Mouse (Mus musculus) 3134 (cell line): ENCODE measurements around the gene Tbc1d22a.
"Not testable (repeated sequence)": the region's sequence is repeated elsewhere in the genome, so short reads cannot be mapped to it uniquely, and the experiment has no call there.

Experiments used
- DNase-seq: peaks from one replicate; pipeline ENCODE4 v3.0.0-alpha.2; 2011; ENCODE audit warnings: low spot score; ENCODE audit not compliant: insufficient read length; ENCODE audit errors: extremely low read depth

The Tbc1d22a gene

DNA sequence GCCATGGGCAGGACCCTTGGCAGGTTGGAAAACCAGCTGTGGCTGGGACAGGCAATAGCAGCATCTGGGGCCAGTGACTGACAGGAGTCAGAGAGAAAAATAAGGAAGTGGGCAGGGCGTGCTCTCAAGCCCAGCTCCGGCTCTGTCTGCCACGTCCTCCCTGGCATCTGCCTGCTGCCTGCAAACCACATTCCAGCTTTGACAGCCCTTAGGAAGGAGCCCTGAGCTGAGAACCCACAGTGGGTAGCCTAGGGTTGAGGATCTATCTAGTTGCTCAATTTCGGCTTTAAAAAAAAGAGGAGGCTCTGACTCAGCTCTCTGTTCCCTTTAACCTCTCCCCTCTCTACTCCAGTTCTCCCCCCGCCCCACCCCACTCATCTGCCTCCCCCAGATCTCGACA, 11.6 kb upstream of the Tbc1d22a start:
- DNase-seq, result peak; percentile 72

DNA sequence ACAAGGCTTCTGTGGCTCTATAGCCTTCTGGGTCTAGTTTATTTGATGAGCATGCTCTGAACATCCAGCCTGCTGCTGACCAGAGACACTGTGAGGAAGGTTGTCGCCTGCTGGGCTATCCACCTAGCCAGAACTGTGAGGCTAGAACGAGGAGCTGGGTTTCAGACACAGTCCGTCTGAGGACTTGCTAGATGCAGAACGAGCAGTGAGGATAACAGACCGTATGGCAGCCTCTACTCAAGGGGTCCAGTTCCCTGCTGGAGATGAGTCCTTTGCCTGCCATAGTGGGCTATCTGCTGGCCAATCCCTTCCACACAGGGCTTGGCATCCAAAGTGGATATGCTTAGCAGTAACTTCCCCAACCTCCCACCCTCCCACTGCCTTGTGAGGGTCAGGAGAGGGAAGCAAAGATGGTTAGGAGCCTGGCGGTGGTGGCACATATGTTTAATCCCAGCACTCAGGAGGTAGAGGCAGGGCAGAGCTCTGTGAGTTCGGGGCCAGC, 10.9 kb upstream of the Tbc1d22a start:
- no peak for DNase-seq

DNA sequence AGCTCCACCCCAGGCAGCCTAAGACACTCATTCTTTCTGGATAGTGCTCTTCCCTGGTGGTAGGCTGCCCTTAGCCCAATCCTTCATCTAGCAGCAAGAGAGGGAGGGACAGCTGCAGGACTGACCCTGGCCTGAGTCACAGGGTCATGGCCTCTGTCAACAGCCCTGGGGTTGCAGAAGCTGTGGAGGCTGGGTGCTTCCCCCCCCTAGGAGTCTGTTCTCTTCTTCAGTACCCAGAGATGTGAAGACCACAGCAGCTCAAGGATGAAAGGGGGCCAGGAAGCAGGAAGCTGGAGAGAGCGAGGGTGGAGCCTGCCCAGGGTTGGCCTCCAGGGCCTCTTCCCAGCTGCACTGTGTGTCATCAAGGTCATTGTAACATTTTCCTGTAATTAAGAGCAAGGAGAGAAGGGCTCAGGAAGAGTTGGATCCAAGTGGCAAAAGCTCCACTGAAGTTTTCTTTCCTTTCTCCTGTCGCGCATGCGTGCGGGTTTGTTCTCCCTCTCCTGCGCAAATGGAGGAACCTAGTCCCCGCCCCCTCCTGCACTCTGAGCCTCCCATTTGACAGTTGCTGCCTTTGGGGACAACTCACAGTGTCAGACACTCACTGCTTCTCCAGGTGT, 10.2 kb upstream of the Tbc1d22a start:
- no peak for DNase-seq

DNA sequence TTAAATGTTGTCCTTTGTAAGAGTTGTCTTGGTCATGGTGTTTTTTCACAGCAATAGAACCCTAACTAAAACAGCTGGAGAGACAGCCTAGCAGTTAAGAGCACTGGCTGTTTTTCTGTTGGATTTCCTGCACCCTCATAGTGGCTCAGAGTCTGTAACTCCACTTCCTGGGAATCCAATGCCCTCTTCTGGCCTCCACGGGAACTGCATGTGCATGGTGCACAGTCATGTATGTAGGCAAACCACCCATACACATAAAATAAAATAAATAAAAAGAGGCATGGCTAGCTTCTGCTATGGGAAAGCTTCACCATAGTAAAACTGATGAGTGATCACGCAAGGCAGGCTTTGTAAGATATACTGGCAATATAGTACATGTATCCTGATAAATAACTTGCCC, 9.0 kb upstream of the Tbc1d22a start:
- DNase-seq, result no peak

DNA sequence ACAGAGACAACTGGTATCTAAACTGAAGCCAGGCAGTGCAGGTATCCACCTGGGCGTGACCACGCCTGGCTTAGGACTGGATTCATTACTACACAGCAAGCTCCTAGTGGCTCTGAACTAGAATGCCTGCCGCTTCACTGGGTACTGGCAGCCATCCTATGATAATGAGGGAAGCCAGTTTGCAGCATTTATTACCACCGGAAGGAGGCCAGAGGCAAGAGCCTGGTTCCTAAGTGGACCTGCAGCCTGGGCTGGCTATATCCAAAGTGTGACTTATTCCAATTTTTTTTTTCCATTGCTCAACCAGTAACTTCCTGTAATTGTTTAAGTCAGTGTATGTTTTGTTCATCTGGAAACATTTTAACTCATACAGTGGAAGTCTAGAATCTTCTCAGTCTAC, 7.9 kb upstream of the Tbc1d22a start:
- no peak for DNase-seq

DNA sequence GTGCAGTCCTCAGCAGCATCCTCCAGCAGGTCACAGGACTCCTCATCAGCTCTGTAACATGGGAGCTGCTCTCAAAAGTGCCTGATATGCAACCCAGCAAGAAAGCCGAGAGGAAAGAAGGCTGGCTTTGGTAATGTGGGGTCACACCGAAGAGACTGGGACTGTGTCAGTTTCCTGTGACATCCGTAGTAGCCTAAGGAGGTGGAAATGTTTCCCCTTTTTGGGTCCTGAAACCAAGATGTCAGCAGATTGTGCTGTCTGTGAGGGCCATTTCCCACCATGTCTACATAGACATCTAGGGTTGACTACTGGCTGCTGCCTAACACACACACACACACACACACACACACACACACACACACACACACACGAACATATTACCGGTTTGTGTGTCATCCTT, 2.1 kb upstream of the Tbc1d22a start:
- not testable (repeated sequence) for DNase-seq

DNA sequence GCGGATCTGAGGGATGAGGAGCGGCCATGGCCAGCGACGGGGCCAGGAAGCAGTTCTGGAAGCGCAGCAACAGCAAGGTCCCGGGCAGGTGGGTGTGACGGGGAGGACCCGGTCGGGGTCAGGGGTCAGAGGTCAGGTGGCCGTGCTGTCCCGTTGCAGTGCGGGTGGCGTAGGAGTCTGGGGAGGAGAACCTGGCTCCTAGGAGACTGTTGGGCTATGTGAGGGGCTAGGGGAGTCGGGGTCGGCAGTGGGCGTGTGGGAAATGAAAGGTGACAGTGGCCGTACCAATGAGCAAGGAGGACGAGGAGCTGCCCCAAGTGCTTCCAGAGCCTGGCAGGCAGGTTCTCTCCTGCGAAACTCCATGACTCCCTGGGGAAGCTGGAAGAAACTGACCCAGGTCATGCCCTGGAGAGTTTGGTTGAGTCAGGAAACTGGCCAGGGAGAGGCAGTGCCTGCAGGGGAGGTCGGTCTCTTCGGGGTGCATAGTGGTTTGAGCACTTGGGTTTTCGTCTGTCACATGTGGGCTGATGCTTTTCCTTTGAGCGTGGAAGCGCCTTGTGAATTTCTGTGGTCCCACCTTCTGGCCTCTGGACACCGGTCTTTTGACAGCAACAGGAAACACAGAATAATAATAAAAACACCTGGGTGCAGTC, 416 bp downstream of the Tbc1d22a start:
- no peak for DNase-seq

DNA sequence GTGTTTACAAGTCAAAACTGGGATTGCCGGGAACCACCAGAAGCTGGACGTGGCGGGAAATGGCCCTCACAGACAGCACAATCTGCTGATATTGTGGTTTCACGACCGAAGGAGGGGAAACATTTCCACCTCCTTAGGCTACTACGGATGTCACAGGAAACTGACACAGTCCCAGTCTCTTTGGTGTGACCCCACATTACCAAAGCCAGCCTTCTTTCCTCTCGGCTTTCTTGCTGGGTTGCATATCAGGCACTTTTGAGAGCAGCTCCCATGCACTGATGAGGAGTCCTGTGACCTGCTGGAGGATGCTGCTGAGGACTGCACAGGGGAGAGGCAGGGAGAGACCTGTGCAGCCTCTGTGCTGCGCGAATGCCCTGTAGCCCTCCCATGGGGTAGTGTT, 2.4 kb downstream of the Tbc1d22a start:
- not testable (repeated sequence) for DNase-seq

DNA sequence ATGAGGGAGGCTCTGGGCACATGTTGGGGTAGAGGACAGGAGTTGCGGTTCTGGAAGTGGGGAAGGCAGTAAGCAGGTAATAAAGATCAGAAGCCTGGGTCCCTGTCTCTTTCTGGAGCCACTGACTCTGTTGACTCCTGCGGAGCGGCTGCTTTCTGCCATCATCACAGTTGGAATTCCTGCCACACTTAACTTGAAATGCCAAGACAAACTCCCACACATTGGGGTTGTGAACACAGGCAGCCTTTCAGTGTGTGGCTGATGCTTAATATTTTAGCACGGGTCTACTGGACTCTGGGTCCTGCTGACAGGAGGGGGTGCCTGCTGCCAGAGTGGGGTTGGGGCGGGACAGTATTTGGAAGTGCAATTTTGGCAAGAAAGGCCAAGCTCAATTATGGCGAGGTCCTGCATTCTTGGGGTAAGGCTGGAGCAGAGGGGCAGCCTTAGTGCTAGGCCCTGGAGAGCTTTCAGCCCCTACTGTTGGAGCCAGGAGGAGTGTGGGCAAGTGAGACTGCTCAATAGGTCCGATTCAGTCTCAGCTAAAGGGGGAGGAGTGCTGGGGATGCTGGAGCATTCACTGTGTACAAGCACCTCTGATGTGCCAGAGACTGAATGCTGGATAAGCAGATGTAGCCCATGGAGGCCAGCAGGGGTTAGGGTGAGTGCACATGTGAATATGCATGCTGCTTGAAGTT, 5.4 kb downstream of the Tbc1d22a start:
- DNase-seq, result no peak

DNA sequence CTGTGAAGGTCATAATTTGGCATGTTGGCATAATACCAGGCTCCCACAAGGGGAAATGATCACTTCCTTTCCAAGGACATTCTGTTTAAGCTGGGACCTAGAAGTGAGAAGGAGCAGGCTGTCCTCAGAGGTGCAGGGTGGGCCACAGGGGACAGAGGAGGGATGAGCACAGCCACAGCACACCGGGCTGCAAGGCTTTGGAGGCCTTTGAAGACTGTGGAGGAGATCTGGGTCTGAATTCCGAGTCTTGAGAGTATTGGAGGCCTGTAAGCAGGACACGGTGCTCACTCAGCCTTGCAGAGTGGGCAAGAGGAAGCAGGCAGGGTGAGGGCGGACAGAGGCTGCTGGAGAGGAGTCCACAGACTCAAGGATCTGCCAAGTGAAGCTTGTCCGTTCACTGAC, 6.0 kb downstream of the Tbc1d22a start:
- no peak for DNase-seq

DNA sequence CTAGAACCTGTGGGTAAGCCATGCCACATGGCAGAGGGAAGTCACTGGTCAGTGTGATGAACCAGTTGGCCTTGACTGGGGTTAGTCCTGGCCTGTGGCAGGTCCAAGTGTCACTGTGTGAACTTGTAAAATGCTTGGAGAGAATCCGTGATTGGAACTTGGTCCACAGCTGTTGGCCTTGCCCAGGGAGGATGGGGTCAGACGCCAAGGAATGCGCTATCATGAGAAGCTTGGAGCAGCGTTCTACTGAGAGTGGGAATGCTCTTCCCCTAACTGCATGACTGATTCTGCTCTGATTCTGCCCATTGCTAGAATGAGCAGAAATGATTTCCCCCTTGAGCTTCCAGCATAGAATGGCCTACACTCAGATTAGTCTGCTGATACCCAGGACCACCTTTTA, 6.5 kb downstream of the Tbc1d22a start:
- DNase-seq, result no peak

DNA sequence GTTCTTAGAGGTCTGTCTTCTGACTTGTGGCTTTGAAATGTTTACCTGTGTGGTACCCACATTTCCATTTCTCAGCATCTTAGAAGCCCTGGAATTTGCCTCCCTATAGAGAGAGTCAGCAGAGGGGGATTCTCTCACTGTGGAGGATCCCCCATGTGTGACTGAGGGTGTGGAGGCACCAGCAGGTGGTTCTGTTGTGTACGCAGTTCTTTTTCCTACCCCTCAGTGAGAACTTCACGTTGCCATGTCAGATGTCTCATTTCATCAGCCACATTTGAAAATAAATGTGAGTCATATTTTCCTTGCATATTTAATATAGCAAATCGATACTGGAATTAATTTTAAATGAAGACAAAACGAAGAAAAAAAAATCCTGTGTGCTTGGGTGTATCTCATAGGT, 7.1 kb downstream of the Tbc1d22a start:
- DNase-seq, result no peak

DNA sequence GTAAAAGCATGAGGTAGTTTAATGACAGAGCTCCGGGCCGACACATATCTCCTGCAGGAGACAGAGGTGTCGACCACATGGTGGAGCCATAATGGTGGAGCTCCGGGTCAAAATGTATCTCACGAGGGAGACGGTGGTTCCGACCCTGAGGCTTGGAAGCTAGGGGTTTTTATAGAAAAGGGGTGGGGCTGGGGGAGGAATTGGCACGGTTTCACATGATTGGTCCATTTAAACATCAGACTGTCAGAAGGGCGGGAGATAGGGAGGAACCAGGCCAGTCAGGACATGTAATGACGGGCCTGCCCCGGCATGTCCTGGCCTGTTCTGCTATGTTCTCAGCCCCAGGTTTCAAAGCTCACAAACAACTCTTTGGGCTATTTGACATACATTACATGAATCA, 7.6 kb downstream of the Tbc1d22a start:
- not testable (repeated sequence) for DNase-seq

DNA sequence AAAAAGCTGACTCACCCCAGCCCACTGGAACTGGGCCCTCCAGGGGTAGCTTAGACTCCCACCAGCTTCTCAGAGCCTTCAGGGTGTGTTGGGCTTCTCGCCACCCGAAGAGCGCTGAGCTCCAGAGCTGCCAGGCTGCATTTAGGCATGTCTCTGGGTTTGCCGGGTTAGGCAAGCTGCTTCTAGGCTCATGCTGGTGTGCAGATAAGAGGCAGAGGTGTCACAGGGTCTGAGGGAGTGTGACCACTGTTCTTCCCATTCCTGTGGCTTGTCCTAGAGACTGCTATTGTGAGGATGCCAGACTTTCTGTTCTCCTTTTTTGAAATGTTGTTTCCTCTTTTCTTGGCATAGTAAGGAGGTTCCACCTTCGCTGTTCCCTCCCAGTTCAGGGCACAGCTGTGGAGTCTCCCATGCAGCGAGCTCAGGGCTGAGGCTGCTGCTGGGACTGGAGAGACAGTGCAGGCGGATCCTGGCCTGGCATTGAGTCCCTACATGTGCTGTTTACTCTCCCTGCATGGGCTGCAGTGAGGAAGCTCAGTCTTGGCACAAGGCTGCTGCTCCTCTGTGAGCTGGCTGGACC, 10.8 kb downstream of the Tbc1d22a start:
- DNase-seq, result no peak

DNA sequence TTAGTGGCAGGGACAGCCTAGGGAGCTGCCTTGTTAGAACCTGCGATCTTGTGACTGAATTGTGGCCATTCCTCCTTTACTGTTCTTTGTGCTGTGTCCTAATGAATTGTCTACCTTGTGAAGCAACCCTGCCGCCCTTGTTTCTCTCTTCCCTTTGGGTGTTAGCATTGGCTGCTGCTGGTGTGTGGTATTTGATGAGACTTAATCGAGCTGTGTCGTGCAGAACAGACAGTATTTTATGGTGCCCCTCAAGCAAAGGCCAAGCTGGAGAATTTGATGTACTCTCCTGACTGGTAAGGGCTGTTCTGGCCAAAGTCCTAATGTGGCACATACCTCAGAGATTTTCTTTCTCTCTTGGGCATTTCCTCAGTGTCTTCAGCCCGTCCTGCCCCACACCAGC, 12.0 kb downstream of the Tbc1d22a start:
- no peak for DNase-seq

DNA sequence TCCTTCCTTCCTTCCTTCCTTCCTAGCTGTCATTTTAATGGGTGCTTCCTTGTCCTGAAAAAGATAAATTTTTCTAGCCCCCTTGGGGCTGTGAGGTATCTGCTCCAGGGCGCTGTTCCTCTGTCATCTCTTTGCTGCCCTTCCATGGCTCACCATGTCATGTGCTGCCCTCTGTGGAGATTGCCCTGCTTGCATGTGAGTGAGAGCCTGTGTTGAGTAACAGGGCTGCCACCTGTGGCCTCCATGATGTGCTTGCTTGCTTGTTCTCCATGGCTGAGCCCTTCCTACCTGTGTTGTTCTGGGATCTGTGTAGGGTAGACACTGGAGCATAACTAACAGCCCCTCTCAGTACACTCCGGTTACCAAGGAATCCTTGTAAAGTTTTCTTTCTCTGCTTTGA, 12.7 kb downstream of the Tbc1d22a start:
- DNase-seq, result no peak

DNA sequence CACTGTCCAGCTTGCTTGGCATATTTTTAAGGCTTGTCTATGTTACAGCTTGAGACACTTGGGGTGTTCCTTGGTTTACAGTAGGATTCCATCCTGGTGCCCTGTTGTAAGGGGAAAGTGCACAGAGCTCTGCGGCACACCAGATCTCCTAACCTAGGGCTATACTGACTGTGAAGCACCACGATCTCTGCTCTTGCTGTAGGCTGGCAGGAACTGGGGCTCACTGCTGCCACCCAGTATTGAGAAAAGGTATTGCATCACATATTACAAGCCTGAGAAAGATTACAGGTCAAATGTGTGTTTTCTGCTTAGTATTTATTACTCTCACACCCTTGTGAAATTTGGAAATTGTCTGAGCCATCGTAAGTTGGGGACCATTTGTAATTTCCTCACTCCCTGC, 13.9 kb downstream of the Tbc1d22a start:
- no peak for DNase-seq

DNA sequence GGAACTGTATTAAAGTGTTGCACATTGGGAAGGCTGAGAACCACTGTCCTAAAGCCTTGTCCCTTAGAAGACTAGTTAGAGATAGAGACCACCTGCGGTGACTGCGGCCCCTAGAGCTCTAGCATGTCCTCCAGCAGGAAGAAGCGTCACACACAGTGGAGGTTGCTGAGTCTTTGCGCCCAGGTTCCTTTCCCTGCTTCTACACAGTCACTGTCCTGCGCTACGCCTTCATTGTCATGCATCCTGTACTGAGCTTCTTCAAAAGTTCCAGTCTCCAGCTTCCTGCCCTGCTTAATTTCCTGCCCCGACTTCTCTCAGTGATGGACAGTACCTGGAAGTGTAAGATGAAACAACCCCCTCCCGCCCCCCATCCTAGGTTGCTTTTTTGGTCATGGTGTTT, 14.8 kb downstream of the Tbc1d22a start:
- DNase-seq, result no peak

DNA sequence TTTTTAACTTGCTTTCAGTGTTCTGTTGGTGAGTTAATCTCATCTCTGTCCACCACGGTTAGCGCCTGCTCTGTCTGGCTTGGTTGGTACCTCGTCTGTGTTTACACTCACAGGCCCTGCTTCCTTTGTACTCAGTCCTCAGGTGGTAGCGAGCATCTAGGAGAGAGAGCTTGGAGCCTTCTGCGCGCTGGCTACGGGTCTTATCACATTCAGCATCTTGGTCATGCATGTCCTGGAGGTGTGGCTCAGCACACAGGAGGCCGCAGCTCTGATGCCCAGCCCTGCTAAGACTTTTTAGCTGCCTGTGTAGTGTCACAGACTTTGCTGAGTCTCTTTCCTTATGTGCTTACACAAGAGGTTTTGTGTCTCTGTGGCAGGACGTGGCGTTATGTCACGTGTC, 15.4 kb downstream of the Tbc1d22a start:
- no peak for DNase-seq

DNA sequence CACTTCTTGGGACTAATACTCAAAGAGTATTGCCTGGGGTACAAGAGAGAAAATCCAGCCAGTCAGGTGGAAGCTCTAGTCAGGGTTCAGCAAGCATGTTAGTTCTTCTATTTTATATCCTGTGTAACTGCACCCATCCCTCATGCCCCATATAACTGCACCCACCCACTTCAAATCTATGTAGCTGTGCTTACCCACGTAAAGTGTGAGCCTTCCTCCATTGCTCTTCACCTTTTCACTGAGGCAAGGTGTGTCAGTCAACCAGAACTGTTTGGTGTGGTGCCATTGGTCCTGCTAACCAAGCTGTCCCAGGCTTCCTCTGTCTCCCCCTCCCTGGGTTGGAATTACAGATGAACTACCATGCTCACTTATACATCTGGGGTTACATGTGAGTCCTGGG, 16.9 kb downstream of the Tbc1d22a start:
- no peak for DNase-seq

DNA sequence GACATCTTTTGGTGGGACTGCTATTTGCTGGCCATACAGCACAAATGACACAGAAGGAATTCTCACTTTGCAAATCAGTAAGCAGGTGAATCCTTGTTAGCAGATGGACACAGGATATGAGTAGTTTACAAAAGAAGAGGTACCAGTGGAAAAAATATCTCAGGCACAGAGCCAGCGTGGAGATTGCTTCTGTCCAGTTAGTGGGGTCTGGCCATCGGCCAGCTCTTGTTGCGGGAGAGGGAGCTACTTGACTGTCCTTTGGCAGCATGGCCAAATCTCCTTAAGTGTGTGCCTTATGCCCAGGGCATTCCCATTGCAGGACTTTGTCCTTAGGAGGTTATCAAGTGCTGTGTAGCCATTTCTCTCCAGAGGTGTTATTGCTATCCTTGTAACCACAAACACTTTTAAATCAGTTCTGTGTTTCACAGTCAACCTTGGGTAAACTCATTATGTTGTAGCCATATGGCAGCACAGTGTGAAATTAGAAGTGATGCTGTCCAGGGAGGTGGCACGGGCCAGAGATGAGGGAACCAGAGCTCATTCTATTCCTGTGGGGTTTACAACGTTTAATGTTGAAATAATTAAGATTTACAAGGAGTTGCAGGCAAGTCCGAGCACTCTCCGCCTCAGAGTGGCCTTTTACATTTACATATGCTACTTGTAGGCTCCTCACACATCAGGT, 17.7 kb downstream of the Tbc1d22a start:
- DNase-seq, result no peak
